Mouse (Mus musculus): Measurements from ENCODE around the gene Crybg1. TPM values are rescaled to one million over a fixed set of nuclear protein-coding genes. Genes with fewer than 3 reads are reported as not detected.
"Not testable (repeated sequence)": the region's sequence is repeated elsewhere in the genome, so short reads cannot be mapped to it uniquely, and the experiment has no call there.

The Crybg1 gene
- polyA plus RNA-seq, 1 experiment: 14.8 TPM

GRCm38 (mm10) chr10:43995858-43996650 is 152.6 kb downstream of the Crybg1 start:
- Histone ChIP-seq H3K4me3 (ENCODE audit: low read depth, low read length) (no peak overlapping the region), H3K27ac (ENCODE audit: insufficient read depth, low read depth, low read length) (0 out of 2 replicates have a peak overlapping the region, but pooled peaks have one; percentile 24), H3K27me3 (ENCODE audit: control insufficient read depth, insufficient read depth, low read length) (no peaks in the 10 kb centered on the region), H3K36me3 (ENCODE audit: control insufficient read depth, insufficient read depth, low read length) (peaks cover 40% of the 10 kb centered on the region), H3K4me1 (ENCODE audit: control insufficient read depth, insufficient read depth, insufficient read length, low read length) (peaks cover 4% of the 10 kb centered on the region; the same call in 1 of the 2 replicates)
- TF ChIP-seq POLR2A (IDR thresholded peaks at IDR 0.05; ENCODE audit: low read depth, low read length) (no peak), CTCF (IDR thresholded peaks at IDR 0.05; ENCODE audit: extremely low read depth, insufficient read length, insufficient replicate concordance, low read depth, low read length) (no peak)
- WGBS: 76% methylated on average over 10 of the region's 10 CpGs

DNA sequence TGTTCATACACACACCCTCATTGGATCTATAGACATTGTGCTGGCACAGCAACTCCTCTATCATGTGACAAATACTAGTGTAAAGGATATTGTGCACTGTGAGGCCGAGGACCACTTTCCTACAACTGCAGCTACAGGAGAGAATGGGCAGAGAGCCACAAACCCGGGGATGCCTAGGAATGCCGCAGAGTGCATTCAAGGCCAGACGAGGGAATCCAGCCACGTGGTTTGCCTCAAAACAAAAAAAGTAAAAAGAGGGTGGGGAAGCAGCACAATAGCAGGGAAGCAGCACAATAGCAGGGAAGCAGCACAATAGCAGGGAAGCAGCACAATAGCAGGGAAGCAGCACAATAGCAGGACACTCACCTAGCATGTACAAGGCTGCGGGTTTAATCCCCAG is 155.5 kb downstream of the Crybg1 start:
- no peak overlapping the region for H3K4me3 ChIP-seq (ENCODE audit: low read depth, low read length)
- 61% methylated on average over 6 of the region's 6 CpGs for WGBS
- H3K4me1 ChIP-seq (ENCODE audit: control insufficient read depth, insufficient read depth, insufficient read length, low read length): peaks cover 8% of the 10 kb centered on the region; the same call in 1 of the 2 replicates
- TF ChIP-seq CTCF (IDR thresholded peaks at IDR 0.05; ENCODE audit: extremely low read depth, insufficient read length, insufficient replicate concordance, low read depth, low read length) (no peak), POLR2A (IDR thresholded peaks at IDR 0.05; ENCODE audit: low read depth, low read length) (no peak)
- no peaks in the 10 kb centered on the region for H3K27me3 ChIP-seq (ENCODE audit: control insufficient read depth, insufficient read depth, low read length)
- H3K27ac ChIP-seq (ENCODE audit: insufficient read depth, low read depth, low read length): no peak overlapping the region
- H3K36me3 ChIP-seq (ENCODE audit: control insufficient read depth, insufficient read depth, low read length): peaks cover 48% of the 10 kb centered on the region

DNA sequence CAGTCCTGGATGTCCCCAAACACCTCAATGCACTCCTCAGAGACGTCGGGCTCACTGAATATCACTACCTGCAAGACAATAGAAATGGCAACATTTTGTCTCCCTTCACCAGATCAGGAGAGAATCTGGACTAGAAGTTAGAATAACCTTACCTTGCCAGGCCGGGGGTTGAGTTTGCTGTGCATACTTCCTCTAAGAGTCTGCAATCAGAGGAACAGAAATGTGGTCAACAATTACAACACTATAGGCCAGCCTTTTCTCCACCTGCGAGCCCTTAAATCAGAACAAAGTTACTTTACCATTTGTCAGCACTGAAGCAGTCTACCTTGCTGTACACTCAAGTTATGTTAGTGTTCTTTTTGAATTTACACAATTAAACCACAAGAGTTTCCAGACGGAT is 156.1 kb downstream of the Crybg1 start:
- H3K4me3 ChIP-seq (ENCODE audit: low read depth, low read length): no peak overlapping the region
- TF ChIP-seq POLR2A (IDR thresholded peaks at IDR 0.05; ENCODE audit: low read depth, low read length) (no peak), CTCF (IDR thresholded peaks at IDR 0.05; ENCODE audit: extremely low read depth, insufficient read length, insufficient replicate concordance, low read depth, low read length) (no peak)
- WGBS: 83% methylated on average over 5 of the region's 5 CpGs
- no peaks in the 10 kb centered on the region for H3K27me3 ChIP-seq (ENCODE audit: control insufficient read depth, insufficient read depth, low read length)
- H3K36me3 ChIP-seq (ENCODE audit: control insufficient read depth, insufficient read depth, low read length): peaks cover 45% of the 10 kb centered on the region
- no peak overlapping the region for H3K27ac ChIP-seq (ENCODE audit: insufficient read depth, low read depth, low read length)
- peaks cover 8% of the 10 kb centered on the region; the same call in 1 of the 2 replicates for H3K4me1 ChIP-seq (ENCODE audit: control insufficient read depth, insufficient read depth, insufficient read length, low read length)

DNA sequence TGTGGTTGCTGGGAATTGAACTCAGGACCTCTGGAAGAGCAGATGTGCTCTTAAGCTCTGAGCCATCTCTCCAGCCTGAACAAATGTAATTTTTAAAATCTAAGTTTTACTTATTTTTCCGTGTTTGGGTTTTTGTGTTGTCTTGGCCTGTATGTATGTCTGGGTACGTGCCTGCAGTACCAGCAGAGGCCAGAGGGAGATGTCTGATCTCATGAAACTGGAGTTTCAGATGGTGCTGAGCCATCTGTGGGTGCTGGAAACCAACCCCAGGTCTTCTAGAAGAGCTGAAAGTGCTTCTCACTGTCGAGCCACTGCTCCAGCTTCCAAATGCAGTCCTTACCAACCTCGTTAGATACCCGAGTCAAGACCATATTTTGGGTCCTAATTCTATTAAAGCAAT is 157.4 kb downstream of the Crybg1 start:
- WGBS: 96% methylated on average over 5 of the region's 5 CpGs
- Histone ChIP-seq H3K36me3 (ENCODE audit: control insufficient read depth, insufficient read depth, low read length) (peaks cover 46% of the 10 kb centered on the region), H3K4me1 (ENCODE audit: control insufficient read depth, insufficient read depth, insufficient read length, low read length) (peaks cover 8% of the 10 kb centered on the region; the same call in 1 of the 2 replicates), H3K4me3 (ENCODE audit: low read depth, low read length) (no peak overlapping the region), H3K27ac (ENCODE audit: insufficient read depth, low read depth, low read length) (no peak overlapping the region), H3K27me3 (ENCODE audit: control insufficient read depth, insufficient read depth, low read length) (no peaks in the 10 kb centered on the region)
- TF ChIP-seq POLR2A (IDR thresholded peaks at IDR 0.05; ENCODE audit: low read depth, low read length) (no peak), CTCF (IDR thresholded peaks at IDR 0.05; ENCODE audit: extremely low read depth, insufficient read length, insufficient replicate concordance, low read depth, low read length) (peak; percentile 27; the same call in 1 of the 2 replicates)

DNA sequence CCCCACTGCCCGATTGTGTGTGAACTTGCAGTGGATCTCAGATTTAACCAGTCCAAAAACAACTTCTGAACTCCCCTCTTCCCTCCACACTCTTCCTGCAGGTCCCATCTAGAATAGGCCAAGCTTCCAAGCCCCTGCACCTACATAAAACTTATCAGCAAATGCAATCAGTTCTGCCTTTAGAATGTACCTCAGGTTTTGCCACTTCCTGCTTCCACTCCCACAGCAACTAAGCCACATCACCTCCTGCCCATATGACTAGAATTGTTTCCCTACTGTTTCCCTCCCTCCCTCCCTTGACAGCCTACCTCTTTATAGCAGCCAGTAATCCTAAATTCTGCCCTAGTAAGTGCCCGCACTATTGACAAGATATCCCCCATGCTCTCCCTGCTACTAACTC is 164.8 kb downstream of the Crybg1 start:
- Histone ChIP-seq H3K27me3 (ENCODE audit: control insufficient read depth, insufficient read depth, low read length) (no peaks in the 10 kb centered on the region), H3K4me1 (ENCODE audit: control insufficient read depth, insufficient read depth, insufficient read length, low read length) (peaks cover 18% of the 10 kb centered on the region), H3K36me3 (ENCODE audit: control insufficient read depth, insufficient read depth, low read length) (peaks cover 22% of the 10 kb centered on the region), H3K27ac (ENCODE audit: insufficient read depth, low read depth, low read length) (peak overlapping the region; percentile 76), H3K4me3 (ENCODE audit: low read depth, low read length) (no peak overlapping the region)
- WGBS: 78% methylated on average over 2 of the region's 2 CpGs
- TF ChIP-seq POLR2A (IDR thresholded peaks at IDR 0.05; ENCODE audit: low read depth, low read length) (no peak), CTCF (IDR thresholded peaks at IDR 0.05; ENCODE audit: extremely low read depth, insufficient read length, insufficient replicate concordance, low read depth, low read length) (no peak)

DNA sequence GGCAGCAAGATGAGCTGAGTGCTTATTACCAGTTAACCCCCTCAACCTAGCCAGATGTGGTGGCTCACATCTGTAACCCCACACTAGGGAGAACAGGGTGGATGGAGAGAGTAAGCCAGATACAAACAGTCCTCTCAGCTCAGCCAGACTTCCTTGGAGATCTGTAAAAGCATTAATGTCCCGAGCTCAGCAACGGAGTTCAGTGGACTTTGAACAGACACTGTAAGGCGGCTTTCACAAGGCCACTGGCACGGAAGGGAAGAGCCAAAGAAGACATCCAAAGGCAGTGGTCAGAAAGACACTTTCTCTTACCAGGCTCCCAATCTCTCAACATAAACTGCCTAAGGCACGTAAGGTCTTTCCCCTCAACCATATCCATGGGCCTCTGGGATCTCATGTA is 165.4 kb downstream of the Crybg1 start:
- Histone ChIP-seq H3K27ac (ENCODE audit: insufficient read depth, low read depth, low read length) (peak overlapping the region; percentile 76), H3K36me3 (ENCODE audit: control insufficient read depth, insufficient read depth, low read length) (peaks cover 20% of the 10 kb centered on the region), H3K4me3 (ENCODE audit: low read depth, low read length) (no peak overlapping the region), H3K4me1 (ENCODE audit: control insufficient read depth, insufficient read depth, insufficient read length, low read length) (peaks cover 24% of the 10 kb centered on the region), H3K27me3 (ENCODE audit: control insufficient read depth, insufficient read depth, low read length) (no peaks in the 10 kb centered on the region)
- 25% methylated on average over 5 of the region's 5 CpGs for whole genome bisulfite sequencing
- TF ChIP-seq CTCF (IDR thresholded peaks at IDR 0.05; ENCODE audit: extremely low read depth, insufficient read length, insufficient replicate concordance, low read depth, low read length): no peak

GRCm38 (mm10) chr10:43982470-43982869 is 166.2 kb downstream of the Crybg1 start:
- peaks cover 18% of the 10 kb centered on the region for H3K36me3 ChIP-seq (ENCODE audit: control insufficient read depth, insufficient read depth, low read length)
- H3K4me1 ChIP-seq (ENCODE audit: control insufficient read depth, insufficient read depth, insufficient read length, low read length): peaks cover 27% of the 10 kb centered on the region
- H3K27me3 ChIP-seq (ENCODE audit: control insufficient read depth, insufficient read depth, low read length): no peaks in the 10 kb centered on the region
- no peak overlapping the region for H3K4me3 ChIP-seq (ENCODE audit: low read depth, low read length)
- H3K27ac ChIP-seq (ENCODE audit: insufficient read depth, low read depth, low read length): no peak overlapping the region
- 95% methylated on average over 6 of the region's 6 CpGs for WGBS
- no peak for TF ChIP-seq CTCF (IDR thresholded peaks at IDR 0.05; ENCODE audit: extremely low read depth, insufficient read length, insufficient replicate concordance, low read depth, low read length)
- no peak for TF ChIP-seq POLR2A (IDR thresholded peaks at IDR 0.05; ENCODE audit: low read depth, low read length)

DNA sequence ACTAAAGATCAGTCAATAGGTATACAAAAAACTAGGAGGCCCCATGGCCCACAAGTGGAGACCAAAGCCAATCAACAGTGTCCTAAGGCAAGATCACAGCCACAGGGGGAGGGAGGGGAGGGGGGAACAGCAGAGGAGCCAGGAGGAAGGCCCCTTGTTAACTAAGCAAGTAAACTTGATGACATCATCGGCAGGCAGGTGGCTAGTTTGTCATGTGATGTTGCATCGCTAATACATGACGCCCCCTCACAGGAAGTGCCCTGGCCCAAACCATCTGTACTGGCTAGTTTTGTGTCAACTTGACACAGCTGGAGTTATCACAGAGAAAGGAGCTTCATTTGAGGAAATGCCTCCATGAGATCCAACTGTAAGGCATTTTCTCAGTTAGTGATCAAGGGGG is 167.9 kb downstream of the Crybg1 start:
- not testable (repeated sequence) for H3K4me3 ChIP-seq (ENCODE audit: low read depth, low read length); H3K27me3 ChIP-seq (ENCODE audit: control insufficient read depth, insufficient read depth, low read length); H3K36me3 ChIP-seq (ENCODE audit: control insufficient read depth, insufficient read depth, low read length)
- H3K27ac ChIP-seq (ENCODE audit: insufficient read depth, low read depth, low read length): peak overlapping the region; percentile 45
- WGBS: 71% methylated on average over 3 of the region's 3 CpGs
- peaks cover 27% of the 10 kb centered on the region for H3K4me1 ChIP-seq (ENCODE audit: control insufficient read depth, insufficient read depth, insufficient read length, low read length)

Measured in small intestine, adult 2 months (tissue).